Mouse (Mus musculus) ES-Bruce4 (cell line): ENCODE measurements around the gene Car10.

ENCODE experiments used
- CTCF ChIP-seq: IDR thresholded peaks from one replicate; pipeline ENCODE4 v1.8.1; 2011; ENCODE audit warnings: low read depth, low read length
- POLR2A ChIP-seq: IDR thresholded peaks from one replicate; pipeline ENCODE4 v1.8.1; 2011; ENCODE audit warnings: low read length; ENCODE audit not compliant: insufficient read depth

DNA sequence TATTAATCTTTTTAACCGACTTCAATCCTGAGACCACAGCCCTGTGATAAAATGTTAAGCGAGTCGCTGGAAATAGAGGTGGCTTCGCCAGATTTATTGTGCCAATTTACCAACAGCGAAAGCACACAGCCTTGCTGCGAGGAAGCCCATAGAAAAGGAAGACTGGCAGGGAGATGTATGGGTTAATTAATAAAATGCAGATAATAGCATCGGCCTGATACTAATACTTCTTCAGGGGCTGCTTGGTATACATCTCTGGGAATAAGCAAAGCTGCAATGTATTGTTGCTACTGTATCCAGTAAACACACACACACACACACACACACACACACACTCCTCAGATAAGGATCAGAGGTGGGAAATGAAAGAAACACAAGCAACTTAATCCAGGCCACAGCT is 462.7 kb downstream of the Car10 start:
- TF ChIP-seq POLR2A = no peak
- no peak for TF ChIP-seq CTCF
